Mouse (Mus musculus) kidney, embryonic 15.5 days (tissue): Measurements from ENCODE around the gene Galnt10. TPM values are rescaled to one million over a fixed set of nuclear protein-coding genes. Genes with fewer than 3 reads are reported as not detected.

ENCODE experiments used
- ATAC-seq: fragments of 200-750 bp; cut with Nextera tagmentation; replicated peaks from 2 replicates; pipeline ENCODE4 v1.8.0; 2017; ENCODE audit warnings: moderate TSS enrichment; ENCODE audit not compliant: low FRiP score
- H3K27ac ChIP-seq: fragments of 300-500 bp; sonication (generic); 2 replicates; pipeline ENCODE4 v1.5.1; 2015; ENCODE audit warnings: mild to moderate bottlenecking, inconsistent platforms
- H3K27me3 ChIP-seq: fragments of 300-500 bp; sonication (generic); 2 replicates; pipeline ENCODE4 v1.6.1; 2015; ENCODE audit warnings: inconsistent platforms
- H3K36me3 ChIP-seq: fragments of 300-500 bp; sonication (generic); 2 replicates; pipeline ENCODE4 v1.6.1; 2015; ENCODE audit warnings: inconsistent platforms
- H3K4me1 ChIP-seq: fragments of 300-500 bp; sonication (generic); 2 replicates; pipeline ENCODE4 v1.6.1; 2015; ENCODE audit warnings: inconsistent platforms
- H3K4me2 ChIP-seq: fragments of 300-500 bp; sonication (generic); 2 replicates; pipeline ENCODE4 v1.6.1; 2015; ENCODE audit warnings: moderate library complexity, mild to moderate bottlenecking, inconsistent platforms
- H3K4me3 ChIP-seq: fragments of 300-500 bp; sonication (generic); replicated peaks from 2 replicates; pipeline ENCODE4 v1.5.1; 2015; ENCODE audit warnings: mild to moderate bottlenecking, inconsistent platforms
- H3K9ac ChIP-seq: fragments of 300-500 bp; sonication (generic); 2 replicates; pipeline ENCODE4 v1.6.1; 2015; ENCODE audit warnings: mild to moderate bottlenecking, inconsistent platforms
- H3K9me3 ChIP-seq: fragments of 300-500 bp; sonication (generic); replicated peaks from 2 replicates; pipeline ENCODE4 v1.6.1; 2016; ENCODE audit warnings: inconsistent platforms
- WGBS: fragments of 180-500 bp; shearing (Covaris S2); methylation state at CpG from one replicate; pipeline ENCODE4 v1.1.7; 2015; ENCODE audit warnings: mixed read lengths; 5-methylcytosine and 5-hydroxymethylcytosine counted together
- polyA plus RNA-seq: library from polyadenylated mRNA; unstranded; fragments of >200 nt; fragmentation: Nextera tagmentation; extraction: Ambion mirVana; gene quantifications from 2 replicates; pipeline ENCODE4 v1.2.1, GENCODE M21; 2015

The Galnt10 gene
- polyA plus RNA-seq, 1 experiment from 2014 or later, result 23.6 TPM

DNA sequence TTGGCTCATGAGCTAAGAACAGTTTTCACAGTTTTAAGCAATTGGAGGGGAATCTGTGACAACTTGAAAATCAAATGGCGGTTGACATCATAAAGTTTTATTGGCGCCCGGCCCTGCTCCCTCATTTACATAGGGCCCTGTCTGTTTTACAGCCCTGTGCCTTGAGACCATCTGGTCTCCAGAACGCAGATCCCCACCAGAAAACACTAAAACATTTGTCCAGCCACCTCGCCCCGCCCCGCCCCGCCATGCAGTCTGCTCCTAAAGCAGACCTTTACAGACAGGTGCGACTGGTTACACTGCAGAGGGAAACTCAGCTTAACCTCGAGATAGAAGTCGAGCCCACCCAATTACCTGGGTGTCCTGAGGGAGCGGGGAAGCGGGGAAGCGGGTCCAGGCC, 134.6 kb downstream of the Galnt10 start:
- H3K27ac ChIP-seq, result no peak overlapping the region
- 0 out of 2 replicates have a peak, but pooled peaks cover 2% of the 10 kb centered on the region for H3K27me3 ChIP-seq
- no peak overlapping the region for H3K9ac ChIP-seq
- H3K4me2 ChIP-seq, result no peak overlapping the region
- WGBS, result 43% methylated on average over 14 of the region's 14 CpGs
- ATAC-seq, result no peak
- H3K36me3 ChIP-seq, result no peaks in the 10 kb centered on the region
- H3K9me3 ChIP-seq, result no peaks in the 10 kb centered on the region
- 0 out of 2 replicates have a peak, but pooled peaks cover 3% of the 10 kb centered on the region for H3K4me1 ChIP-seq
- no peak overlapping the region for H3K4me3 ChIP-seq

DNA sequence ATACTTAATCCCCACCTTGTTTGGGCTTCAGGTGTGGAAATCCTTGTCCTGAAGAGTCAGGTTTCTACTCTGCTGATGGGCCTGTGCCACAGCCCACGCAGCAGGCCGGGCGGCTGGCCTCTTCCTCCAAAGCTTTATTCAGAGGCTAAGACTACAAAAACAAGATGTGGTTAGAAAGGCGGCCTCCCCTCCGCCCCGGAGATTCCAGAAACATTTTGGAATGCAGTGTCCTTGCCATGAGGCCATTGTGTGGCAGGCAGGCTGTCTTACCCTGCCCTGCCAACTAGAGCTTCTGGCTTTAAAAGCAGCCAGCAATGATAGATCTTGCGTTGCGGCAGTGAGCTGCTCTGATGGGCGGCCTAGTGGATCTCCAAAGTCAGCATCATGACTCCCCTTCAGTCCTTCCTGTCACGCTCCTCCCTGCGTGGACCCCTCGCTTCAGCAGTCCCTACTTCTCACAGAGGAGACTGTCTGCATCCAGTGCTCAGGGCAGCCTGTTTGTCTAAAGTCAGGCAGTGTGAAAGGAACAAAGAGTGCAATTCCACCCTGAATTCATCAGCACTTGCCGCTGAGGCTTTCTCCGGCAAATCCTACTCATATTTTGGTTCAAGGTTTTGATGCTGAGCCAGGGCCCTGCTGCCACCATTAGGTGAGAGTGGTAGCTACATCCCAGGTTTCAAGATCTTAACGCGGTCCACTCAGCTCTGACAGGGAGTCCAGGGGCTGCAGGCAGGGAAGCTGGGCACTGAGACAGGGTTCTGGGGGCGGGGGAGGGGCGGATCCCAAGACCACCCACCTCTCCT, 141.6 kb downstream of the Galnt10 start:
- Histone ChIP-seq H3K27ac (peak overlapping the region; percentile 82), H3K9me3 (no peaks in the 10 kb centered on the region), H3K27me3 (no peaks in the 10 kb centered on the region), H3K4me2 (0 out of 2 replicates have a peak overlapping the region, but pooled peaks have one; percentile 7), H3K36me3 (no peaks in the 10 kb centered on the region), H3K9ac (no peak overlapping the region), H3K4me3 (no peak overlapping the region), H3K4me1 (peaks cover 18% of the 10 kb centered on the region)
- 31% methylated on average over 18 of the region's 18 CpGs for WGBS
- no peak for ATAC-seq

DNA sequence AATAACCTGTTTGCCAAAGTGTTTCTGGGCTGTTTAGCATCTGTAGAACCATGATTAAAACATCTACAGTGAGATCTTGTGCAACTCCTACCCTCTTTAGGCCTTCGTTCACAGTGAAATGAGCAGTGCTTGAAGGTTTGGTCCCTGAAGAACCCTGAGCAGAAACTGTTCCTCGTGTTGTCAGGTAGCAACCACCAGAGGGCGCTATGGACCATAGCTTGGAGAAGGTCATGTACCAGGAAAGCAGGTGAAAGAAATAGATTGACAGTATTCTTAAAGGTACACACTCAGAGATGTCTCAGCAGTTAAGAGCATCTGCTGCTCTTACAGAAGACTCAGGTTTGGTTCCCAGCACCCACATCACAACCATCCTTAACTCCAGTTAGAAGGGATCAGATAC, 142.7 kb downstream of the Galnt10 start:
- H3K9me3 ChIP-seq, result no peaks in the 10 kb centered on the region
- no peak overlapping the region for H3K9ac ChIP-seq
- no peak overlapping the region for H3K27ac ChIP-seq
- no peak overlapping the region for H3K4me3 ChIP-seq
- no peak for ATAC-seq
- H3K36me3 ChIP-seq, result no peaks in the 10 kb centered on the region
- no peaks in the 10 kb centered on the region for H3K27me3 ChIP-seq
- H3K4me2 ChIP-seq, result no peak overlapping the region
- H3K4me1 ChIP-seq, result peaks cover 18% of the 10 kb centered on the region
- 43% methylated on average over 3 of the region's 3 CpGs for WGBS

DNA sequence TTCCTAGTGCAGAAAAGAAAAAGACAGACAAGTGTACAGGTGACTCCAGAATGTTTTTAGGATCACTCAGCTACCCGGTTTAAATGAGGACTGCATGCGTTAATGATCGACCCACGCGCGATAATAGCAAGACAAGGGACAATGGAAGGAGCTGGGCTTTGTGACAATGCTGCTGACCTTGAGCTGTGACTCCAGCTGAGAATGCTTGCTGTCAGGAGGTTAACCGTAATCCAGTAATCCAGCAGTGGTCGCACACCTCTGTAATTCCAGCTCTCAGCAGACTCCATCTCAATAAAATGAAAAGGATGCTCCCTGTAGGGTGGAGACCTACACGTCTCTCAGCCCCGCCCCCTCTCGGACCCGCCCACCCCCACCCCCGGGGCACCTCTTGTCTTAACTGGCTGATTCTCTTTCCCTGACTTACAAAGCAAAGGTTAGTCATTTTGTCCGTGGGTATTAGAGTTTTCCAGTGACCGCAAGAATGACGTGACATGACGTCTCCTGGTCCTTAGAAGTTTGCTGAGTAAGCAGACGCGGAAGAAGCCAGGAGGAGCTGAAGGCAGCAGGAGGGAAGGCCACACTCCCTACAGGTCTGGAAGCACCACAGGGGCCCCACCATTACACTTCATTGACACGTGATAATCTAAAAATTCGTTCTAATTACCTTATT, 145.8 kb downstream of the Galnt10 start:
- 34% methylated on average over 21 of the region's 21 CpGs for WGBS
- no peaks in the 10 kb centered on the region for H3K27me3 ChIP-seq
- H3K9ac ChIP-seq, result no peak overlapping the region
- no peak overlapping the region for H3K27ac ChIP-seq
- peaks cover 28% of the 10 kb centered on the region for H3K4me1 ChIP-seq
- no peaks in the 10 kb centered on the region for H3K9me3 ChIP-seq
- no peaks in the 10 kb centered on the region for H3K36me3 ChIP-seq
- no peak for ATAC-seq
- no peak overlapping the region for H3K4me3 ChIP-seq
- no peak overlapping the region for H3K4me2 ChIP-seq

DNA sequence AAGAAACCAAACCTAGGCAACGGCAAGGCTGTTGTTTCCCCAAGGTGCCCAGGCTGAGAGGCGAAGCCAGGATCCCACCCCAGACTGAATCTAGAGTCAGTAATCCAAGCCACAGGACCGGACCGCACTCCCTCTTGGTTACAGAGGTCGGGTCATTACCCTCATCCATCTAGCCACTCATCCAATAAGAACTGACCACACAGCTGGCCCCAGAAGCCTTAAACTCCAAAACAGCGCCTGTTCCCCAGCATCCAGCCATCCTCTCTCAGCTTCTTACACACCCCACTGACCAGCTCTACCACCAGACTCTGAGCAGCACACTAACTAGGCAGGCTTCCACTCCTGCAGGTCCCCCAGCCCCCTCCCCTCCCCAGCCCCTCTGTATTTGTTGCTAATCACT, 149.8 kb downstream of the Galnt10 start:
- H3K27me3 ChIP-seq, result no peaks in the 10 kb centered on the region
- no peak overlapping the region for H3K4me2 ChIP-seq
- ATAC-seq, result peak; percentile 71
- no peaks in the 10 kb centered on the region for H3K36me3 ChIP-seq
- no peaks in the 10 kb centered on the region for H3K9me3 ChIP-seq
- H3K27ac ChIP-seq, result peak overlapping the region; percentile 14; the same call in 1 of the 2 replicates
- 24% methylated on average over 6 of the region's 6 CpGs for WGBS
- H3K4me3 ChIP-seq, result no peak overlapping the region
- H3K9ac ChIP-seq, result no peak overlapping the region
- H3K4me1 ChIP-seq, result peaks cover 12% of the 10 kb centered on the region

DNA sequence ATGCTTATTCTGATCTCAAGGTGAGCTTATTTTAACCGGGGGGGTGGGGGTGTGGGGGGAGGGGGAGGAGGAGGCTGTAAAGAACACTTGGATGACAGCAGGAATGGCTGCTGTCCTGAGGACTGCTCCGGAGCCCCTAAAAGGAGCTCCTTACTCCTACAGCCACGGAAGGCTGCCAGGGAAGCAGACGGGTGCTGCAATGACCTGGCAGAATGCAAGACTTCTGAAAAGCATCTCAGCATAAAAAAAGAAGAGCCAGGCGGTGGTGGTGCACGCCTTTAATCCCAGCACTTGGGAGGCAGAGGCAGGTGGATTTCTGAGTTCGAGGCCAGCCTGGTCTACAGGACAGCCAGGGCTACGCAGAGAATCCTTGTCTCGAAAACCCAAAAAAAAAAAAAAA, 152.6 kb downstream of the Galnt10 start:
- H3K4me3 ChIP-seq, result no peak overlapping the region
- ATAC-seq, result no peak

DNA sequence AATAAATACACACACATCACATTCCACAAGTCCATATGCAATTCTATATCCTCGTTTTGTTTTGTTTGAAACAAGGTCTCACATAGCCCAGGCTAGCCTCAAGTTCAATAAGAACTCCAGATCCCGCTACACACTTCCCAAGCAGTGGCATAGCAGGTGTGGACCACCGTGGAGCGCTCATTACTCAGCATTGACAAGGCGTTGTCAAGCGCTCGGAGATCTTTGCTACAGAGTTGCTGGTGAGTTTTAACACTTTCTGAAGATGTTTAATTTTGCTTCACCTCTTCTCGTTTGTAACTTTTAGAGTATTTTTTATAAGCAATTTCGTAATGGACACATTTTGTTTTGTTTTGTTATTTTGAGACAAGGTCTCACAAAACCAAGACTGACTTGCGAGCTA, 154.2 kb downstream of the Galnt10 start:
- H3K27ac ChIP-seq, result no peak overlapping the region
- H3K36me3 ChIP-seq, result no peaks in the 10 kb centered on the region
- H3K9me3 ChIP-seq, result no peaks in the 10 kb centered on the region
- H3K4me3 ChIP-seq, result no peak overlapping the region
- H3K4me2 ChIP-seq, result no peak overlapping the region
- peaks cover 39% of the 10 kb centered on the region for H3K4me1 ChIP-seq
- ATAC-seq, result no peak
- no peaks in the 10 kb centered on the region for H3K27me3 ChIP-seq
- WGBS, result 84% methylated on average over 10 of the region's 10 CpGs
- H3K9ac ChIP-seq, result no peak overlapping the region

More for the DNA sequence above, 152.6 kb downstream of the Galnt10 start:
- Histone ChIP-seq H3K27me3 (no peaks in the 10 kb centered on the region), H3K27ac (no peak overlapping the region), H3K4me1 (peaks cover 28% of the 10 kb centered on the region), H3K9me3 (no peaks in the 10 kb centered on the region), H3K36me3 (no peaks in the 10 kb centered on the region), H3K4me2 (no peak overlapping the region), H3K9ac (no peak overlapping the region)
- WGBS, result 85% methylated on average over 8 of the region's 9 CpGs

DNA sequence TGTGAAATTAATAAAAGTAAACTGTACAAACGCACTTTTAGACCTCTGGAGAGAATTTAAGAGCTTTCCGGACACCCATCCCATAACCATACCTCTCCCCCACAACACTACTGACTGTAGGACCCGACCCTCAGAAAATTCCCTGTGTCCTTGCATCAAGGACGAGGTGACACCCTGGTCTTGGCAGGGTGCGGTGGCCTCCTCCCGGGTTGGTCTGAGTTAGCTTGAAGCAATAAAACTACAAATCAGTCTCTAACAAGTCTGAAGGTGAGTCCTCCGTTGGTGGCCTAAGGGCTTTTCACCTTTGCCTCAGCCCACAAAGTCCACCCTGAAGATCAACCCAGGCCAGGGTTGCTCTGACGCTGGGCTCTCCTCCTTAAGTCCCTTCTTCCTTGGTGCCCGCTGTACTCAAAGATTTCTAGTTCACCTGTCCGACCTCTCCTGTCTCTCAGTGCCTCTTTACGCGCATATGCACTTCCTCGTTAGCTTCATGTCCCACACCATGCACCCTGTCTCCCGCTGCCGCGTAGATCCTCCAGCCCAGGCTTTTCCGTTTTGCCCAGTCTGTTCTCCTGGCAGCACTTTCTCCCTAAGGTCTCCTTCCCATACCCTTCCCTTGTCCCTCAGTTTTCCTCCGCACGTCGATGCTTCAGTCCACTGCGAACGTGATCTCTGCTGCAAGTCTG, 155.2 kb downstream of the Galnt10 start:
- Histone ChIP-seq H3K4me2 (peak overlapping the region; percentile 99), H3K27ac (peak overlapping the region; percentile 87), H3K27me3 (no peaks in the 10 kb centered on the region), H3K36me3 (no peaks in the 10 kb centered on the region), H3K4me3 (peak overlapping the region; percentile 98), H3K9me3 (no peaks in the 10 kb centered on the region), H3K4me1 (peaks cover 35% of the 10 kb centered on the region), H3K9ac (peak overlapping the region; percentile 55)
- no peak for ATAC-seq
- WGBS, result 12% methylated on average over 22 of the region's 22 CpGs

DNA sequence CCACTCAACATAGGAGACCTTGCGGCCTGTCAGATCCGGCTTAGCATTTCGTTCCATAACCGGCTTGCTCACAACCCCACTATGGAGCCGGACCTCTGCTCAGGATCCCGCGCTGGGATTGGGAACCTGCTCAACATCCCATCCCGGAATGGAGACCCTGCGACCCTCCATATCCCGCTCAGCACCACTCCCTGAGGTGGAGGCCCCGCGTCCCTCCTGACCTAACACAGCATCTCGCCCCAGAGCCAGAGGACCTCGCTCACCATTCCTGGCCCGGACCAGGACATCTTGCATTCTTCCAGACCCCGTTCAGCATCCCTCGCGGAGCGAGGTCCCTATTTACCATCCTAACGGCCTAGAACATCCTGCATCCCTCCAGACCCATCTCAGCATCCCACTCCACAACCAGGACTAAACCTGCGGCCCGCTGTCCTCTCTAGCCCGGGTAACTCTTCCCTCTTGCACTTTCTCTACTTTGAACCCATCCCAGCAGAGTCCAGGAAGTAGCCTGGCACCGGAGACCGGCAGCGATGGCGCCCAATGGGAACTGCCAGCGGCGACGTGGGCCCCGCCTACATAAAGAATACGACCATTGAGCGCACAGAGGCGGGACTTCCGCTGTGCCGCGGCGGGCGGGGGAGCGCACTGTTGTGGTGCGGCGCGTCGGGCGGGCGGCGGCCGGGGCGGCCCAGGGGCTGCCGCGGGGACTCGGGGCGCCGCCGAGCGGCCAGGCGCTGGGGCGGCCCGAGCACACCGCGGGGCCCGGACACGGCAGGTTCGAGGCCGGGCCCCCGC, 155.9 kb downstream of the Galnt10 start, which contains the start of gene Sap30l:
TSS of gene Sap30l (plus strand) at position 667 of the 795 bp plus-strand sequence.
- H3K9ac ChIP-seq, result peak within 1 kb of the TSS; percentile 87
- peaks cover 5% of the 10 kb centered on the region; the same call in 1 of the 2 replicates for H3K36me3 ChIP-seq
- H3K4me1 ChIP-seq, result peaks cover 29% of the 10 kb centered on the region
- H3K27ac ChIP-seq, result peak within 1 kb of the TSS; percentile 87
- no peaks in the 10 kb centered on the region for H3K9me3 ChIP-seq
- H3K4me3 ChIP-seq, result peak within 1 kb of the TSS; percentile 98
- peak within 1 kb of the TSS; percentile 99 for H3K4me2 ChIP-seq
- WGBS, result under 1% methylated on average over 63 of the region's 66 CpGs
- ATAC-seq, result peak; percentile 97
- no peaks in the 10 kb centered on the region for H3K27me3 ChIP-seq

DNA sequence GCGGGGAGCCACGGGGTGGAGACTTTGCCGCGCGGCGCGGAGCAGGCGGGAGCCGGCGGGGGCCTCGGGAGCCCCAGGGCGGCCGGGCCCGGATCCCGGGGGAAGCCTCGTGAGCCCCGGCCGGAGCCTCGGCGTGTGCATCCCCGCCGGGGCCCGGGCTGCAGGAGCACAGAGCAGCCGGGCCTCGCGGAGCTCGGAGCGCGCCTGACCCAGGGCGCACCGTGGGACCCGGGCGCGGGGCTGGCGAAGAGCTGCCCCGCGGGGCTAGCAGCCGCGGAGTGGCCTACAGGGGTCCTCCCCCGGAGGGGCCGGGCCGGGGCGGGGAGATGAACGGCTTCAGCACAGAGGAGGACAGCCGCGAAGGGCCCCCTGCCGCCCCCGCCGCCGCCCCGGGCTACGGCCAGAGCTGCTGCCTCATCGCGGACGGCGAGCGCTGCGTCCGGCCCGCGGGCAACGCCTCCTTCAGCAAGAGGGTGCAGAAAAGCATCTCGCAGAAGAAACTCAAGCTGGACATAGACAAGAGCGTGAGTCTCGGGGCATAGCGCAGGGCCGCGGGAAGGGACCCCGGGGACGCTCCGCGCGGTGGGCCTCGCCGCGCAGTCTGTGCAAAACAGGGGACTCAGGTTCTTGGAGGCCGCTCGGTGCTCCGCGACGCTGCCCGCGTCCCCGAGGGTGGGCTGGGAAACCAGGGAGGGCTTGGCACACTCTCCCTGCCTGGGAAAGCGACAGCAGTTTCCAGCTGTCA, 156.7 kb downstream of the Galnt10 start:
- ATAC-seq, result peak; percentile 72
- under 1% methylated on average over 67 of the region's 85 CpGs for WGBS

DNA sequence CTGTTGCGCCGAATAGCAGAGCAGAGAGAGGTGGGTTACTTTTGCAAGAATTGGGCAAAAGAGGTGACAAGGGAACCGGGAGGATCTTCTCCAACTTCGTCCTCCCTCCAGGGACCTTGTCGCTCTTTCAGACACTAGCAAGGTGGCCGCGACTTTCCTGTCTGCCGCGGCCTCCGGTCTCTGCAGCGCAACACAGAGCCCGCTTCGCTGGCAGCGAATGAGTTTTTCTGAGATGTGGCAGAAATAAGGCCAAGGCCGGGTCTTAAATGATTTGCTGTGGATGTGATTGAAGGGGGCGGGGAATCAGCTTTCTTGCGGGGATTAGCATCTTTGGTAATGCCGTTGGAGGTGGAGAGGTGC, 157.2 kb downstream of the Galnt10 start:
- Histone ChIP-seq H3K27me3 (no peaks in the 10 kb centered on the region), H3K36me3 (peaks cover 8% of the 10 kb centered on the region; the same call in 1 of the 2 replicates), H3K27ac (0 out of 2 replicates have a peak overlapping the region, but pooled peaks have one; percentile 75), H3K9ac (peak overlapping the region; percentile 87), H3K4me3 (peak overlapping the region; percentile 98), H3K9me3 (no peaks in the 10 kb centered on the region), H3K4me2 (peak overlapping the region; percentile 99), H3K4me1 (peaks cover 29% of the 10 kb centered on the region)
- WGBS, result under 1% methylated on average over 18 of the region's 18 CpGs
- no peak for ATAC-seq

More for the DNA sequence above, 156.7 kb downstream of the Galnt10 start:
- Histone ChIP-seq H3K9ac (peak overlapping the region; percentile 87), H3K4me1 (peaks cover 29% of the 10 kb centered on the region), H3K27ac (peak overlapping the region; percentile 75), H3K36me3 (peaks cover 8% of the 10 kb centered on the region; the same call in 1 of the 2 replicates), H3K4me3 (peak overlapping the region; percentile 98), H3K4me2 (peak overlapping the region; percentile 99), H3K9me3 (no peaks in the 10 kb centered on the region), H3K27me3 (no peaks in the 10 kb centered on the region)
